Mouse (Mus musculus): ENCODE measurements around the gene Cd2. TPM values are rescaled to one million over a fixed set of nuclear protein-coding genes. Genes with fewer than 3 reads are reported as not detected.

Gene Cd2
- not detected for total RNA-seq (2021)
- long read RNA-seq: 0 reads

DNA sequence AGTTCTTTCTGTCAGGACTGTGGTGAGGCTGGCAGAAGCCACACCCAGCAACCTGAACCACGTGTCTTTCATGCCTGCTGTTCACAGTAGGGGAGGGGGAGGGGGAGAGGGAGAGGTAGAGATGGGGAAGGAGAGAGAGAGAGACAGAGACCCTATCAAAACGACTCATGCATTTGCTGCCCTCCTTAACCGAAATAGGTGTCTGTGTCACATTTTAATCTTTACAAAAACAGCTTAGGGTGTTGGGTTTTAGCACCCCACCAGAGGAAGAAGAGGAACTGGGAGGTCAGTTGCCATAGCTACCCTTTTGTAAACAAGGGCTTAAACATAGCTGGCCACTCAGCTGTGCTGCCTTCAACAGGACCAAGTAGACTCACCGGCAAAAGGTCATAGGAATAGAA lies at the start of gene Cd2:
Gene Cd2 (minus strand): TSS at position 29 of the 401 bp plus-strand sequence.
- no peak for DNase-seq (ENCODE audit: low spot score in 2 of 2)

DNA sequence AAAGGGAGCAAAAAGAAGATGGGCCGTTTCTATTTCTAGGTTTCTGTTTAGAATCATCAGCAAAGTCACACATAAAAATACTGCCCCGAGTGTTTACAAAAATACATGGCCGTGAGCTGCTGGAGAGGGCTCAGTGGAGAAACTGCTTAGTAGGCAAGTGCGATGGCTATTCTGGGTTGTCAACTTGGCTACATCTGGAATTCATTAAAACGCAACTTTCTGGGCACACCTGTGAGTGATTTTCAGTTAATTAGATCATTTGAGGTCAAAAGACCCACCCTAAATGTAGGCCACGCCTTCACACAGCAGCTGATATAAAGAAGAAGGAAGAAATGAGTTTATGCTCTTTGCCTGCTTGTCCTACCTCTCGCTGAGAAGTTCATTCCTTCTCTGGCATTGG lies 40.9 kb upstream of the Cd2 start:
- no peak for DNase-seq (ENCODE audit: low spot score in 2 of 2)

DNA sequence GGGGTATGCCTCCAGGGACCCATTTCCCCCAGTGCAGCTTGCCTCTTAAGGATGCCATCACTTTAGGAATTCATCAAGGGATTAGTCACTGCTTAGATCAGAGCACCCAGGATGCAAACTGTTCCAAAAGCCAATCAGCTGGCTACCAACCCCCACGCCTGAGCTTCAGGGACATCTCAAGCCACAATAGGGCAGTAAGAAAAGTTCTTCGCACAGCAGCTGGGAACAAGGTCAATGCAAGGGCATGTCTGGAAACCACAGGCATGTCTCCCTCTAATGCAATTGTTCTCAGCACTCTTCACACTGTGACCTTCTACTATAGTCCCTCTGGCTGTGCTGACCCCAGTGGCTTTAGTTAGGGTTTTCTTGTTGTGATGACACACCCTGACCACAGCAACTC lies 39.5 kb upstream of the Cd2 start:
- DNase-seq (ENCODE audit: low spot score in 2 of 2): no peak

- no peak for DNase-seq (ENCODE audit: low spot score in 2 of 2)
Measured at GRCm38 (mm10) chr3:101322437-101322836, 34.7 kb upstream of the Cd2 start.

GRCm38 (mm10) chr3:101320874-101321273 lies 33.1 kb upstream of the Cd2 start:
- DNase-seq (ENCODE audit: low spot score in 2 of 2): no peak

GRCm38 (mm10) chr3:101318516-101319170 lies 30.9 kb upstream of the Cd2 start:
- no peak for DNase-seq (ENCODE audit: low spot score in 2 of 2)

GRCm38 (mm10) chr3:101318115-101318514 lies 30.4 kb upstream of the Cd2 start:
- DNase-seq (ENCODE audit: low spot score in 2 of 2): peak; percentile 60

- DNase-seq (ENCODE audit: low spot score in 2 of 2): no peak
Measured at GRCm38 (mm10) chr3:101314954-101315353, 27.2 kb upstream of the Cd2 start.

DNA sequence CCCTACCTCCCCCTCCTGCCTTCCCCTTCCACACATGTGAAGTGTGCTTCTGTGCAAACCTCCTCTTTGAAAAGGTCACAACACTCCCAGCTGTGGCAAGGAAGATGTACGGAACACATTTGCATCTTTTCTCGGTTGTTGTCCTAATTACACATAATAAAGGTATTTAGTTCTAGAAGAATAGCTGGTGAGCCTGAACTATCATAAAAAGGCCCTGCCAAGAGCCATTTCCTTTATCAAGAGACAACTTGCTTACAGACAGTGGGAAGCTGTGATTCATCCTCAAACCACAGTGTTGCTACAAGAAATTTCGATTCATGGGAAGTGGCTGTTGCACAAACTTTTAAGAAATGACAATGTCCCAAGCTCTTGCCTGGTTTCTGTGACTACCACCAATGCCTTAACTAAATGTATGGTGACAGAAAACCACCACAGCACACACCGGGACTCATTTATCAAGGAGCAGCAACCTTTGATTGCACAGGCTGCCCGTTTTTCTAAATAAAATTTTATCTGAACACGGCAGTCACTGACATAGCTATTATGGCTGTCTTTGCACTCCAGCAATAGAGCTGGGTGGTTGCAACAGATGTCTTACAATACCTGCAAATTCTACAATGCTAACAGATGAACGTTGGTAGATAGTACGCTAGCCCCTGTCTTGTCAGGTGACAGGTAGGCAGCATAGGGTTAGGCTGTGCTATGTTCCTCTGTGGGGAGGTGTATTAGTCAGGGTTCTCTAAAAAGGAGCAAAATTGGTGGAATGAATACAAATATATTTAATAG lies 25.7 kb upstream of the Cd2 start:
- DNase-seq (ENCODE audit: low spot score in 2 of 2): no peak

- no peak for DNase-seq (ENCODE audit: low spot score in 2 of 2)
Measured at GRCm38 (mm10) chr3:101310977-101311376, 23.2 kb upstream of the Cd2 start.

- DNase-seq (ENCODE audit: low spot score in 2 of 2): no peak
Measured at GRCm38 (mm10) chr3:101309626-101310025, 21.9 kb upstream of the Cd2 start.

DNA sequence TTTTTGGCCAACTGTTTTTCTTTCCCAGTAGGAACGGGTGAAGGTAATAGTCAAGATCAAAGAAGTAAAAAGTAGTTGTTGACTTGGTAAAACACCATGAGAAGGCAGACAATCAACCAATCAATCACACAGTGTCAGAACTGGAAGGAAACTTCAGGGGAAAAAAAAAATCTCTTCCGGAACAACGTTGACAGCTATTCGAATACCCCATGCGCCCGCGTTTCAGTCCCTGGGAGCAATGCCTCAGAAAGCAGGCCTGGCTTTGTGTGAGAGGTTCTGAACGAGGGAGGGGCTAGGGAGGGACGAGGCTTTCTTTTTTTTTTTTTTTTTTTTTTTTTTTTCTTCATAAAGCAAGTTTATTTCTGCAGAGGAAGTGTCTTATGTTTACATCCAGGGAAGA lies 18.4 kb upstream of the Cd2 start:
- no peak for DNase-seq (ENCODE audit: low spot score in 2 of 2)

DNA sequence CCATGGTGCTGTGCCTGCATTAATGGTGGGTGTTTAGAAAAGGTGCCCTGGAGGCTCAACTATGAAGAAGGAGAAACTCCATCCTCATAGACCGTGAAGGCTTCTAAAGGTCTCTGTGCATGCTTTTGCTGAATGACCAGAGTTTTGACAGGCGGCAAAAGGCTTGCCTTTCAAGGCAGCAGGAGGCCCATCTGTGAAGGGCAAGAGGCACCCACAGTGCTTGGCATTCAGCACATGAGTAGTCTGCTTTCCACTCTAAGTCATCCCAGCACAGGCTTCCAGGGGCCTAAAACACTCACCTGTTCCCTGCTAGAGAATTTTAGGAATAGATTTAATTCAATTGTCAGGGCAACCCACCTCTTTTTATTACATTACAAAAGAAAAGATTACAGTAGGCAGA lies 17.3 kb upstream of the Cd2 start:
- DNase-seq (ENCODE audit: low spot score in 2 of 2): no peak

GRCm38 (mm10) chr3:101304156-101304555 lies 16.4 kb upstream of the Cd2 start:
- DNase-seq (ENCODE audit: low spot score in 2 of 2): peak; percentile 85 to 86

DNA sequence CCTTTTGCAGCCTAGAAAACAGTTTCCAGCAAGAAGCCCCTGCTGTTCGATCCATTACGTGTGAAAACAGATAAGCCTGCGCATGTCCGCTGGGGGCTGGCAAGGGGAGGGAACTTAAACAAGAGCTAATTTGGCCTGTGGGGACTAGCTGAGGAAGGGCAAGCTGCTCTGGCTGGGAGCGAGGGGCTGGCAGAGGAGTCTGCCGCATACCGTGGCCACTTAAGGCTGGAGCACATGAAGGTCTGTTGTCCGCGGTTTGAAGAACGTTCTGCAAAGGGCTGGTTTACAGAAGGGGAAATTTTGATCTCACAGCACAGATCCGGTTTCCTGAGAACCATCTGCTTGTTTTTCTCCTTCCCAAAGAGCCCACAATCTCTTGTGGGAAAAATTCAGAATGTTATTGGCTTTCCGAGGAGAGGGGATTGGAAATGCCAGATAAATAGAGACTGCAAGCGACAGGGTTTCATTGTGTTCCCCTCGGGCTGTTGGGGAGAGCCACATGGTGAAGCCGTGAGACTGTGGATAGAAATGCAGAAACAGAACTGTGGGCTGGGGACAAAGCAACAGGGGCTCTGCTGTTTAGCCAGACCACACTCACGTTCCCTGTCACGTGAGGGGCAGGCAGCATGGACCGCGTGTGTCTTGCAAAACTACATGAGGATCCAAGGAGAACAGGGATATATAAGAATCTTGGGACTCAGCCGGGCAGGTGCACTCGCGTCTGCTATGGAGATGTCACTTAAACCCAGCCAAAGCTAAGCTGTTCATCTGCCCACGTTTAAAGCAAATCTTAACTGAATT lies 12.7 kb upstream of the Cd2 start:
- DNase-seq (ENCODE audit: low spot score in 2 of 2): peak; percentile 65 to 72

GRCm38 (mm10) chr3:101299591-101299990 lies 11.9 kb upstream of the Cd2 start:
- DNase-seq (ENCODE audit: low spot score in 2 of 2): no peak

DNA sequence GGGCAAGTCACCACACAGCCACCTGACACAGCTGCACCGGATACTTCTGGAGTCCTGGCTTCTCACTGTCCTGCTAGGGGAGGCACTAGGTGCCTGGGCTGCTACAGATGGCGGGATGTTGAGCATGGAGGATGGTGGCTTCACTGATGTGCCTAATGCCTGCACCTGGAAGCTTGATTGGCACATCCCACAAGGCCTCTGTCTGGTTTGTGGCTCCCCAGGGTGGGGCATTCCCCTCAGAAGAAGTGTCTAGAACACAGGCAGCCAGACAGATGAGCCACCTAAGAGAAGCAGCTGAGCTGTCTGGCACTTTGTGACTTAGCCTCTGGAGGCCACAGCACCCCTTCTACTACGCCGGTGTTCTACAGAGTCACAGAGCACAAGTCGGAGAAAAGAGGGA lies 9.5 kb upstream of the Cd2 start:
- no peak for DNase-seq (ENCODE audit: low spot score in 2 of 2)

DNA sequence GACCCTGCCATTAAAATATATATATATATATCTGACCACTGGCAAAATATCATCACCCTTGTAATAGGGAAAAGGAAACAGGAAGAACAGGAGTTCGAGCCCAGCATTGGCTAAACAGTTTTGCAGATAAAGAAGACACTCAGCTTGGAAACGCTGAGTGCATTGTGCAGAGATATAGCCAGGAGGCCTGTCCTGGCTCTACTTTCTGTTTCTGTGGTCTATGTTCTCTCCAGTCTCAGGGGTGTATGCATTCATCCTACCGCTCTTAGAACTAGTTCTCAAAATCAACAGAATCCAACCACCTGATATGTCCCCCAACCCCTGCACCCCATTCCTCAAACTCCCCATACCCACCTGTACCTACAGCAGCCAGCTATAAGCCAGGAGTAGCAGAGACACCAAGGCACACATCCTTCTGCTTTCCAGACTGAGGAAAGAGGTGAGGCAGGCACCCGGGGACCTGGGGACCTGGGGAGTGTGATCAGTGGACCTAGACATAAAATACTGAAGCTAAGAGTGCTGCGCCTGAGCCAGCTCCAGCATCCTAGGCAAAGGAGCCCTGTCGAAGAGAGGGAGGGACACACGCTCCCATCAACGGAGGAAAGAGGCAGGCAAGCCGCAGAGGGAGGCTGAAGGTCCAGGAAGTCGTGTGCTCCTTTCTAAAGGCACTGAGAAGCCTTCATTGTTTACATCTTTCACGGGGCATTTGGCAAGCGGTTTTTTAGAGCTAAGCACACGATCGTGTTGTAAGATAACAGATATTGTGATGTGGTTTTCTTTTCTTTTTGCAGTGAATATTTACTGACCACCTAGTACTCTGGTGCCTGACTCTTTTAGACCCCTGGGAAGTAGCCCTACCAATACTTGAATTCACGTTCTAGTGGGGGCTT lies 8.4 kb upstream of the Cd2 start:
- no peak for DNase-seq (ENCODE audit: low spot score in 2 of 2)

- DNase-seq (ENCODE audit: low spot score in 2 of 2): peak; percentile 96 to 98
Measured at GRCm38 (mm10) chr3:101295366-101295867, 7.7 kb upstream of the Cd2 start.

GRCm38 (mm10) chr3:101294487-101295365 lies 7.0 kb upstream of the Cd2 start:
- no peak for DNase-seq (ENCODE audit: low spot score in 2 of 2)
